Mouse (Mus musculus) heart, embryonic 14.5 days (tissue): ENCODE data around the gene Accs. TPM values are rescaled to one million over a fixed set of nuclear protein-coding genes. Genes with fewer than 3 reads are reported as not detected.

Experiments
- ATAC-seq: fragments of 200-750 bp; cut with Nextera tagmentation; 2 replicates; pipeline ENCODE4 v1.8.0; 2017; ENCODE audit warnings: low read depth, moderate TSS enrichment; ENCODE audit not compliant: insufficient number of reproducible peaks, insufficient read depth, low FRiP score
- H3K27ac ChIP-seq, 2 experiments: fragments of 200-500 bp in 1 of 2; fragments of 300-500 bp in 1 of 2; sonication (generic) in 1 of 2; replicated peaks in 1 of 2; 2 replicates each; pipeline ENCODE4 v1.5.1; 2012 to 2014; ENCODE audit warnings: low read depth in 2 of 2, low read length in 2 of 2, control low read depth in 1 of 2, mild to moderate bottlenecking in 1 of 2, mixed read lengths in 1 of 2; ENCODE audit not compliant: control insufficient read depth in 1 of 2, insufficient read depth in 1 of 2
- H3K27me3 ChIP-seq: fragments of 300-500 bp; sonication (generic); 2 replicates; pipeline ENCODE4 v1.6.1; 2014; ENCODE audit warnings: mild to moderate bottlenecking, low read length, control low read depth; ENCODE audit not compliant: control insufficient read depth, insufficient read depth
- H3K36me3 ChIP-seq: fragments of 300-500 bp; sonication (generic); 2 replicates; pipeline ENCODE4 v1.6.1; 2014; ENCODE audit warnings: mild to moderate bottlenecking, control low read depth, low read length, mixed read lengths; ENCODE audit not compliant: control insufficient read depth, insufficient read depth
- H3K4me1 ChIP-seq, 2 experiments: fragments of 200-500 bp in 1 of 2; fragments of 300-500 bp in 1 of 2; sonication (generic) in 1 of 2; 2 replicates each; pipeline ENCODE4 v1.6.1; 2012 to 2014; ENCODE audit warnings: low read length in 2 of 2, control low read depth in 1 of 2, mixed read lengths in 1 of 2; ENCODE audit not compliant: control insufficient read depth in 2 of 2, insufficient read depth in 2 of 2
- H3K4me2 ChIP-seq: fragments of 300-500 bp; sonication (generic); 2 replicates; pipeline ENCODE4 v1.6.1; 2014; ENCODE audit warnings: mild to moderate bottlenecking, low read length
- H3K4me3 ChIP-seq, 2 experiments: fragments of 200-500 bp in 1 of 2; fragments of 300-500 bp in 1 of 2; sonication (generic) in 1 of 2; 2 replicates each; pipeline ENCODE4 v1.5.1; 2012 to 2014; ENCODE audit warnings: low read length in 2 of 2, mild to moderate bottlenecking in 2 of 2, control low read depth in 1 of 2, low read depth in 1 of 2, moderate library complexity in 1 of 2; ENCODE audit not compliant: control insufficient read depth in 1 of 2, insufficient read depth in 1 of 2
- H3K9ac ChIP-seq: fragments of 300-500 bp; sonication (generic); 2 replicates; pipeline ENCODE4 v1.6.1; 2014; ENCODE audit warnings: mild to moderate bottlenecking, low read length
- H3K9me3 ChIP-seq: fragments of 300-500 bp; sonication (generic); 2 replicates; pipeline ENCODE4 v1.6.1; 2016; ENCODE audit warnings: low read length, control low read depth; ENCODE audit not compliant: control insufficient read depth
- WGBS: fragments of 180-500 bp; shearing (Covaris S2); extraction: QIAGEN DNeasy Blood & Tissue Kit; methylation state at CpG from one replicate; pipeline ENCODE4 v1.1.7; 2014; 5-methylcytosine and 5-hydroxymethylcytosine counted together
- polyA plus RNA-seq: library from polyadenylated mRNA; unstranded; fragments of >200 nt; fragmentation: Nextera tagmentation; extraction: Ambion mirVana; gene quantifications from 2 replicates; pipeline ENCODE4 v1.2.1, GENCODE M21; 2014

The Accs gene
- polyA plus RNA-seq, 1 experiment from 2014 or later = 8.5 TPM

DNA sequence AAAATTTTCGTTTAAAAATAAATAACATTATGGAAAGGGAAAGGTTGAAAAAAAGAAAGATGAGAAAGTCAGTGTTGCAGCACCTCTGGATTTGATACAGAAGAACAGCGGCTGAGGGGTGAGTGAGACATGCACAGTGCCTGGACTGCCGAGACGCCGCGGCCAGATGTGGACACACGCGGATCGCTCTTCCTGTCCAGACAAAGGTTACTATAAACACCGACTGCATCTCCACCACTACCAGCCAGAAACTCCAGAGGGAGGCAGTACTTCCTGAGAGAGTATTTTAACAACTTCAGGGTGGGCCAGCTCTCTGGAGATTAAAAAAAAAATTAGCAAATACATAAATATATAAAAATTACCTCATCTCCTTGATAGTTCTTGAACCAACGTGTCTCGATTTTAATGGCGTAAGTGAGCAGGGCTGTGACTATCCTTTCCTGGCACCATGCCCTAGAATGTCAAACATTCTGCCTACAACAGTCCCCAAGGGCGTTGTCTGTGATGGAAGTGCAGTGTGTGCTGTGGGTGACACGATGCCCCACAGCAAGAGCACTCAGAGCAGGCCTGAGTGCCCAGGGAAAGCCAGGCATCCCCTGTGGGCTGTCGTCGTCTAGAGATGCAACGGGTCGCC lies 52.5 kb downstream of the Accs start:
- no peak overlapping the region for H3K4me3 ChIP-seq
- peaks cover 10 to 12% of the 10 kb centered on the region in 2 experiments for H3K4me1 ChIP-seq
- H3K36me3 ChIP-seq = peaks cover 63% of the 10 kb centered on the region
- peak overlapping the region; percentile 46 to 58; a peak in 3 of 4 replicates for H3K27ac ChIP-seq
- WGBS = 51% methylated on average over 19 of the region's 19 CpGs
- no peaks in the 10 kb centered on the region for H3K9me3 ChIP-seq
- H3K27me3 ChIP-seq = no peaks in the 10 kb centered on the region
- no peak overlapping the region for H3K9ac ChIP-seq
- peak; percentile 62; the same call in 1 of the 2 replicates for ATAC-seq
- H3K4me2 ChIP-seq = 0 out of 2 replicates have a peak overlapping the region, but pooled peaks have one; percentile 7

DNA sequence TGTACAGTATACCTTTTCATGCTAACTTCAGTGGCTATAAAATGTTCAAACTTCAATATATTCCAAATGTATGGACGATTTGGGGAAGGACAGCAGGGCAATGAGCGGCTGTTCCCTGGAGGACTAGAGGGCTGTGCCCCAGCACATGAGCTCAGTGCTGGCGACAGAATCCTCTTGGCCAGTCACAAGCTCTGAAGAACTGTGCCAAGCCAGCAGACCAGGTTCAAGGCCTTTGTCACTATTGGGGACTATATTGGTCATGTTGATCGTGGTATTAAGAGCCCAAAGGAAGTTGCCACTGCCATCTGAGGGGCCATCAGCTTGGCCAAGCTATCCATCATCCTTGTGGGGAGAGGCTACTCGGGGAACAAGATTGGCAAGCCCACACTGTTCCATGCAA lies 55.4 kb downstream of the Accs start:
- Histone ChIP-seq H3K4me2 (no peak overlapping the region), H3K27me3 (no peaks in the 10 kb centered on the region), H3K4me3 (no peak overlapping the region), H3K9ac (no peak overlapping the region), H3K9me3 (no peaks in the 10 kb centered on the region), H3K4me1 (peaks cover 10 to 23% of the 10 kb centered on the region in 2 experiments), H3K36me3 (peaks cover 55% of the 10 kb centered on the region), H3K27ac (no peak overlapping the region)
- ATAC-seq = no peak
- WGBS = 87% methylated on average over 5 of the region's 5 CpGs

DNA sequence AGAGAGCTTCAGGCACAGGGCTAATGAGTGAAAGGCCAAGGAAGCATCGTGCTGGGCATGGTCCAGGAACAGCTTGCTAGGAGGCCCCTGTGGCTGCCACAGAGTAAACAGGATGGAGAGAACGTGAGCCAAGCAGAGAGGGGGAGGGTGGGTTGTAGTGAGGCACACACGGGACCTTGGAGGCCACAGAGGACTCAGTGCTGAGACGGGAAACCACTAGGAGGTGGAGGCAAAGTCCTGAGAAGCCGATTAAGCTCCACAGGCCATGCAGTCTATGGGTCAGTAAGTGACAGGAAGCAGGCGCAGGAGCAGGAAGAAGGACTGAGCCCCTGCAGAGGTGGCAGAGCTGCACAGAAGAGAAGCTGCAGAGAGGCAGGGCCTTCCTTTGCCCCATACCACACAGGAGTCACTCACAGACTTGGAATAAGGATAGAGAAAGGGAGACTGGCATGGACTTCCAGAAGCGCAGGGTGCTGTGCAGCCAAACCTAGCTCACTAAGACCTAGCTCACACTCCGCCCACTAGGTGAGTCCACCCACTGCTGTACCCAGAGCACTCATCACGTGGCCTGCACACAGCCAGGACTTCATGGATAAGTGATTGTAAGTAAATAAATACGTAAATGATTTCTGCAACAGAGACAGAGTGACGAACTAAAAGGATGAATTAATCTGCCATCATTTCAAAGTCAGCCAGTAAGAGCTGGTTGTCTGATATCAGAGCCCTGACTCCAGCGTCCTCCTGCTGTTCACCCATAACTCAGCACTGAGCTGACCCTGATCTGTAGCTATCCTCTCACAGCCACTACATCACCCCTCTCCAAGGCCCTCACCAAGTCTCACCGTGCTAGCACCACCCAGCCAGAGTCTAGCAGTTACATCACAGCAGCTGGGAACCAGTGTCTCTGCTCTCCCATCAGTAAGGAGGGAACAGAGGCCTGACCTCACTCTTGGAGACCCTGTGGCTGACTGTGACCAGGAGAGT lies 57.9 kb downstream of the Accs start:
- ATAC-seq = peak; percentile 76
- H3K9me3 ChIP-seq = no peaks in the 10 kb centered on the region
- no peaks in the 10 kb centered on the region for H3K27me3 ChIP-seq
- WGBS = 52% methylated on average over 13 of the region's 13 CpGs
- no peak overlapping the region for H3K4me2 ChIP-seq
- no peak overlapping the region for H3K4me3 ChIP-seq
- peaks cover 57% of the 10 kb centered on the region for H3K36me3 ChIP-seq
- peaks cover under 1 to 11% of the 10 kb centered on the region in 2 experiments for H3K4me1 ChIP-seq
- H3K27ac ChIP-seq = peak overlapping the region; percentile 47 to 55
- H3K9ac ChIP-seq = no peak overlapping the region

DNA sequence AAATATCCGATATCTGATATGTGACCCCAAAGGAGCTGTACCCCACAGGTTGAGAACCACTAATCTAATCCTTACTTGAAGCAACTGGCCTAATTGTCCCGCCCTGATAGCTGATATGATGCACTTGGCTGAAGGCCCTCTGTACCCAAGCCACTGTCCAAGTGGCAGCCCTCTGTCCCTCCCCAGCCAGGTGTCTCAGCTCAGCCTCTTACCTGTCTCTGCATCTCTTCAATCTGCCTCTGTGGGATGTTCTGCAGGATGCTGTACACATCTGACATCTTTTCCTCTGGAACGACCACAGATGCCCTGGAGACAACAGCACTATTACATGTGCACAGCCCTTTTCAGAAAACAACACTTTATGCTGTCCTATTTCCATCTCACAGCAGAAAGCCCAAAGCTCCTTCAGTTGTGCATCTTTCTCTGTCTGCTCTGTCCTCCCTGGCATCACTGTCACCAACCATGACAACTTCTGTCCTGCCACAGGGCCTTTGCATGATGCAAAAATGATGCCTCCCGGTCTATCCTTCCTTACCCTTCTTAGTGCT lies 58.9 kb downstream of the Accs start:
- peak overlapping the region; percentile 47 to 55; a peak in 2 of 4 replicates for H3K27ac ChIP-seq
- no peaks in the 10 kb centered on the region for H3K27me3 ChIP-seq
- H3K9me3 ChIP-seq = no peaks in the 10 kb centered on the region
- no peak overlapping the region for H3K4me3 ChIP-seq
- H3K9ac ChIP-seq = no peak overlapping the region
- H3K36me3 ChIP-seq = peaks cover 48% of the 10 kb centered on the region
- 84% methylated on average over 4 of the region's 4 CpGs for WGBS
- no peak overlapping the region for H3K4me2 ChIP-seq
- ATAC-seq = no peak
- peaks cover 0 to 11% of the 10 kb centered on the region in 2 experiments; a peak in 2 of 4 replicates for H3K4me1 ChIP-seq

DNA sequence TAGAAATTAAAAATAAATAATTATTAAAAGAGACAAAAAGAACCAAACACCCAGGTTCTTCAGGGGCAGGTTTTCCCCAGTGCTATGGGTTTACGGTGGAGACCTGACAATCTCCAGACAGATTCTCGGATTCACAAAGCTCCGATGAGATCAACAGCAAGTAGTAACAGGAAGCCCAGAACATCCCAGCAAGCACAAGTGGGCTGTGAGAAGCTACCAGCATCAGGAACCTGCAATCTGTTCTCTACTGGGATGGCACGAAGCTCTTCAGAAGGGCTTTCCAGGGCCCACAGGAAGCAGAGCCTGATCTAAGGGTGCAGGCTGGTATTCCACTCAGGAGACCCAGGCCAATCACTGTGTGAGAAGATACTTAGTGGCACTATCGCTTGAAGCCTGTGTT lies 61.2 kb downstream of the Accs start:
- Histone ChIP-seq H3K27ac (no peak overlapping the region), H3K9me3 (no peaks in the 10 kb centered on the region), H3K4me1 (peaks cover 0 to 11% of the 10 kb centered on the region in 2 experiments; a peak in 2 of 4 replicates), H3K36me3 (peaks cover 37% of the 10 kb centered on the region), H3K27me3 (no peaks in the 10 kb centered on the region), H3K4me2 (no peak overlapping the region), H3K9ac (no peak overlapping the region), H3K4me3 (no peak overlapping the region)
- no peak for ATAC-seq
- 78% methylated on average over 5 of the region's 5 CpGs for WGBS

DNA sequence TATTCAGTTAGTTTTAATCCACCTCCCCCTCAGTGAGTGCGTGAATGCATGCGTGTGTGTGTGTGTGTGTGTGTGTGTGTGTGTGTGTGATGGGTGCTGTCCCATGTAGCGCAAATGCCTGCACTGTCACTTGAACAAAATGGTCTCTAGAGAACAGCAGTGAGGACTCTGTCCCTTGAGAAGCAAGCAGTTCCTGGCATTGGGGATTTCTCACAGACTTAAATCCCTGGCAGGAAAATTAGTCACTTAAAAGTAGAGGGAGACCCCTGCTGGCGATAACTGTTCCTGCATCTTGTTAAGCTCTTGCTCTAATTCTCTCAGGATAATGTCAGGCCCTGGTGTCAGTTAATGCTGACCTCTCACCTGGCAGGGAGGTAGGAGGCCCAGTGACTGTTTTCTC lies 63.6 kb downstream of the Accs start:
- Histone ChIP-seq H3K9ac (no peak overlapping the region), H3K27ac (no peak overlapping the region), H3K9me3 (no peaks in the 10 kb centered on the region), H3K27me3 (no peaks in the 10 kb centered on the region), H3K4me2 (no peak overlapping the region), H3K36me3 (peaks cover 37% of the 10 kb centered on the region), H3K4me1 (peaks cover 4 to 5% of the 10 kb centered on the region in 2 experiments), H3K4me3 (no peak overlapping the region)
- no peak for ATAC-seq
- WGBS = 55% methylated on average over 4 of the region's 4 CpGs

DNA sequence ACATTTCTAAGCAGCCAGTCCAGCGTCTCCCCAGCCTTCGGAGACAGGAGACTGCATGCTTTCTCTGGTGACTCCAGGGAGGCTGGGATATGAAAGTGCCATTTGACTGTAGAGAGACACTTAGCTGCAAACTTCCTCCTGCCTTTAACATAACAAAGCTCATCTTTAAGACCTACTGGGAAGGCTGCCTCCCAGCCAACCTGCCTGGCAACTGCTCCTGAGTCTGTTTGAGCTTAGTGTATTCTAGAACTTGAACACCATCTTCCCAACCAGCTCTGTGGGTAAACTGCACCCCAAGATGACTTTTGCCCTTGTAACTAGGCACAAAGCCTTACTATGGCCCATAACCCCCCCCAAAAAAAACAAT lies 64.3 kb downstream of the Accs start:
- peaks cover 33% of the 10 kb centered on the region for H3K36me3 ChIP-seq
- 52% methylated on average over 2 of the region's 2 CpGs for WGBS
- no peak overlapping the region for H3K4me2 ChIP-seq
- no peak overlapping the region for H3K4me3 ChIP-seq
- H3K27me3 ChIP-seq = no peaks in the 10 kb centered on the region
- no peaks in the 10 kb centered on the region for H3K9me3 ChIP-seq
- H3K4me1 ChIP-seq = peaks cover 4 to 7% of the 10 kb centered on the region in 2 experiments
- no peak overlapping the region for H3K9ac ChIP-seq
- H3K27ac ChIP-seq = no peak overlapping the region
- ATAC-seq = no peak
